Comparison of ENCODE assay signal across 20 mouse cellular contexts in genomic region chr5:134780146-134780545, GRCm38 (mm10). TPM values are rescaled to one million over a fixed set of nuclear protein-coding genes. Genes with fewer than 3 reads are reported as not detected.
"Had no signal": no experiment of that assay in that cellular context is flagged by ENCODE, and none has a peak within 500 bp of the region (broad histone marks: within the 10 kb centered on the region; RNA-seq: fewer than 3 reads in every experiment).

No protein-coding gene starts in this region.

- H3K27me3 ChIP-seq: midbrain, embryonic 12.5 days; midbrain, embryonic 15.5 days; neural tube, embryonic 12.5 days; neural tube, embryonic 15.5 days had no signal

- DNase-seq: kidney, adult 2 months; kidney, postnatal 25 days; layer of hippocampus, adult 9-11 months; liver, postnatal 0 days; lung, embryonic 14.5 days; right cerebral cortex, adult 18-20 months; right cerebral cortex, postnatal 14 days; spleen, adult 18-20 months; thymus, postnatal 25 days had no signal

- H3K36me3 ChIP-seq: midbrain, embryonic 12.5 days; midbrain, embryonic 15.5 days; neural tube, embryonic 12.5 days; neural tube, embryonic 15.5 days had no signal

- ATAC-seq: liver, postnatal 0 days; lung, postnatal 0 days; midbrain, embryonic 15.5 days had no signal

- H3K9ac ChIP-seq: liver, embryonic 14.5 days; liver, postnatal 0 days; lung, embryonic 14.5 days; midbrain, embryonic 12.5 days; midbrain, embryonic 15.5 days; neural tube, embryonic 12.5 days; neural tube, embryonic 15.5 days had no signal

- H3K9me3 ChIP-seq: midbrain, embryonic 12.5 days; midbrain, embryonic 15.5 days; neural tube, embryonic 12.5 days had no signal

- H3K4me1 ChIP-seq: midbrain, embryonic 12.5 days; midbrain, embryonic 15.5 days; neural tube, embryonic 12.5 days; neural tube, embryonic 15.5 days had no signal

- H3K4me3 ChIP-seq: layer of hippocampus, adult 2 months; midbrain, embryonic 12.5 days; midbrain, embryonic 15.5 days; neural tube, embryonic 12.5 days; neural tube, embryonic 15.5 days had no signal

- H3K27ac ChIP-seq: kidney, postnatal 0 days; layer of hippocampus, adult 2 months; liver, embryonic 14.5 days; macrophage; midbrain, embryonic 12.5 days; midbrain, embryonic 15.5 days; neural tube, embryonic 12.5 days; neural tube, embryonic 15.5 days had no signal

- H3K4me2 ChIP-seq: liver, embryonic 11.5 days; lung, embryonic 14.5 days; midbrain, embryonic 12.5 days; midbrain, embryonic 15.5 days; neural tube, embryonic 12.5 days; neural tube, embryonic 15.5 days had no signal

RNA-seq across cellular contexts. Expression of gene Eln, which starts 33.0 kb away (rescaled TPM):
- total RNA-seq: megakaryocyte, adult 5-6 weeks had no signal
- polyA plus RNA-seq: macrophage had no signal
